Mouse (Mus musculus) MEL (cell line): ENCODE data around the gene Lmo1.

Experiments
- CHD2 ChIP-seq: IDR thresholded peaks from 2 replicates; pipeline ENCODE4 v1.6.1; 2011; ENCODE audit warnings: low read length, improper control_type of control experiment
- CTCF ChIP-seq, 3 experiments: IDR thresholded peaks in 2 of 3; conservative IDR thresholded peaks in 1 of 3; 2 replicates each; pipeline ENCODE4 v1.5.1; 2011 to 2012; ENCODE audit warnings: low read length in 3 of 3, low read depth in 2 of 3, mild to moderate bottlenecking in 2 of 3, improper control_type of control experiment in 1 of 3, inconsistent platforms in 1 of 3, mixed read lengths in 1 of 3, moderate library complexity in 1 of 3; ENCODE audit not compliant: control insufficient read depth in 1 of 3, insufficient read depth in 1 of 3, poor library complexity in 1 of 3, severe bottlenecking in 1 of 3
- MYB ChIP-seq: IDR thresholded peaks from 2 replicates; pipeline ENCODE4 v1.6.1; 2011; ENCODE audit warnings: mild to moderate bottlenecking, low read depth, low read length, improper control_type of control experiment
- POLR2A ChIP-seq, 2 experiments: IDR thresholded peaks; 2 replicates each; pipeline ENCODE4 v1.6.1; 2011 to 2012; ENCODE audit warnings: low read length in 2 of 2, mild to moderate bottlenecking in 2 of 2, control low read depth in 1 of 2, improper control_type of control experiment in 1 of 2, low read depth in 1 of 2, moderate library complexity in 1 of 2; ENCODE audit not compliant: control insufficient read depth in 1 of 2, insufficient read depth in 1 of 2, poor library complexity in 1 of 2
- POLR2AphosphoS2 ChIP-seq: IDR thresholded peaks from 2 replicates; pipeline ENCODE4 v1.6.1; 2011; ENCODE audit warnings: low read length, improper control_type of control experiment
- RAD21 ChIP-seq: IDR thresholded peaks from 2 replicates; pipeline ENCODE4 v1.6.1; 2011; ENCODE audit warnings: mild to moderate bottlenecking, low read depth, low read length, improper control_type of control experiment
- TBP ChIP-seq: IDR thresholded peaks from 2 replicates; pipeline ENCODE4 v1.8.0; 2011; ENCODE audit warnings: low read depth, low read length, improper control_type of control experiment
- TCF12 ChIP-seq: IDR thresholded peaks from 2 replicates; pipeline ENCODE4 v1.6.1; 2014; ENCODE audit warnings: low read depth, mild to moderate bottlenecking, inconsistent platforms, low read length, improper control_type of control experiment, moderate library complexity
- USF1 ChIP-seq: IDR thresholded peaks from 2 replicates; pipeline ENCODE4 v1.6.1; 2014; ENCODE audit warnings: low read depth, mild to moderate bottlenecking, inconsistent platforms, low read length, improper control_type of control experiment, moderate library complexity
- ZKSCAN1 ChIP-seq: IDR thresholded peaks from 2 replicates; pipeline ENCODE4 v1.6.1; 2012; ENCODE audit warnings: low read depth, mild to moderate bottlenecking, inconsistent platforms, low read length, improper control_type of control experiment, moderate library complexity

GRCm38 (mm10) chr7:109101167-109101566, 73.8 kb downstream of the Lmo1 start:
- TF ChIP-seq POLR2A (IDR thresholded peaks at IDR 0.05; ENCODE audit: control insufficient read depth in 1 of 2, insufficient read depth in 1 of 2, low read depth in 1 of 2, low read length in 2 of 2, poor library complexity in 1 of 2) (no peak), CHD2 (no peak), TCF12 (no peak), TBP (no peak), MYB (no peak), POLR2AphosphoS2 (no peak), ZKSCAN1 (no peak), CTCF (IDR thresholded peaks at IDR 0.05 in 2 of 3, conservative IDR thresholded peaks at IDR 0.05 in 1 of 3; ENCODE audit: control insufficient read depth in 1 of 3, insufficient read depth in 1 of 3, low read depth in 2 of 3, low read length in 3 of 3, poor library complexity in 1 of 3, severe bottlenecking in 1 of 3) (no peak), USF1 (no peak), RAD21 (no peak)
